In the genomic region with DNA sequence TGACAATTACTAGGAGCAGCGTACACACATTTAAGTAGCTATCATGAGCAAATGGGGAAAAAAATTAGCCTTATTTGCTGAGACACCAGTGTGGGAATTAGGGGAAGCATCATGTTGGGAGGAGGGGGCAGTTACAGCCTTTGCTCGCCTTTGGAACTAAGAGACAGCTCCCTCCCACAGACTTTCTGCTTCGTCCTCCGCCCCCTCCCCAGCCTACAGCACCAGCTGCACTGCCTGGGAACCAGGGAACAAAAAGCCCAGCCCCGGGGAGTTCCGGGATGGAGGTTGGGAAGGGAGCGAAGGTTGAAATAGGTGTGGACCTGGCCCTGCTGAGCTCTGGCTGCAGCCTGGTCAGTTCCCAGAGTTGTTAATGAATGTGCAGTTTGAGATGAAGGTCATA, we compare ENCODE assay signal across 21 mouse cellular contexts.
DNase-seq lines count a peak whose midpoint lies in the region; ATAC-seq lines count a peak whose summit lies in the region.
"Had no signal": no experiment of that assay in that cellular context is flagged by ENCODE, and none has a peak within 500 bp of the region (broad histone marks: within the 10 kb centered on the region; RNA-seq: fewer than 3 reads in every experiment).

No protein-coding gene starts in this region.

- peak; percentile 63 for DNase-seq in layer of hippocampus, adult 11-12 months (ENCODE audit: low spot score)
- DNase-seq in layer of hippocampus, adult 9-10 months (ENCODE audit: low spot score) = no peak
- peak; percentile 56 for DNase-seq in R1 (ENCODE audit: low read depth, low spot score)
- DNase-seq in layer of hippocampus, adult 18-20 months (ENCODE audit: low spot score in 2 of 2) = peak; percentile 69 to 83
- DNase-seq in right cerebral cortex, postnatal 10 days (ENCODE audit: low spot score in 2 of 2) = peak; percentile 52 to 66
- no peak for DNase-seq in cerebellum, adult 8-10 months
- no peak for DNase-seq in spleen, postnatal 10 days (ENCODE audit: low spot score in 2 of 2)
- DNase-seq: adrenal gland, postnatal 25 days; cerebellum, adult 18-20 months; cerebellum, postnatal 14 days; gastrocnemius, postnatal 10 days; heart, postnatal 4 days; kidney, adult 11 months; kidney, postnatal 14 days; left cerebral cortex, postnatal 4 days; liver, embryonic 13.5 days; lung, embryonic 14.5 days; lung, postnatal 14 days had no signal

- ATAC-seq in CD4-positive, CD25-positive, alpha-beta regulatory T cell, adult 4 months = no peak
- ATAC-seq: inflammation-experienced regulatory T-cells, adult 6 months; midbrain, embryonic 16.5 days had no signal

Comparison
In these comparisons a context has a peak if more than half of its experiments do, and no peak if none do; other contexts are left out.
1. DNase-seq: peak in layer of hippocampus, adult 11-12 months (single experiment), R1 (single experiment), layer of hippocampus, adult 18-20 months (2 of 2) and right cerebral cortex, postnatal 10 days (2 of 2); none in layer of hippocampus, adult 9-10 months (single experiment), cerebellum, adult 8-10 months (single experiment) and spleen, postnatal 10 days (0 of 2).